Mouse (Mus musculus) lung, adult 2 months (tissue): Measurements from ENCODE around the gene Rxfp4.
A peak's percentile ranks its signal among the peaks of the same experiment; 100 is the strongest.

Experiments
- CTCF ChIP-seq: fragments of 200-500 bp; IDR thresholded peaks from 2 replicates; pipeline ENCODE4 v1.5.1; 2011; ENCODE audit warnings: mild to moderate bottlenecking, low read length, control low read depth; ENCODE audit not compliant: insufficient read depth
- POLR2A ChIP-seq: fragments of 200-500 bp; IDR thresholded peaks from 2 replicates; pipeline ENCODE4 v1.6.1; 2011; ENCODE audit warnings: low read depth, mild to moderate bottlenecking, control low read depth, low read length, borderline replicate concordance; ENCODE audit errors: extremely low read depth

GRCm38 (mm10) chr3:88622113-88622940, 30.6 kb downstream of the Rxfp4 start:
- TF ChIP-seq CTCF (no peak), POLR2A (peak; percentile 83; the same call in 1 of the 2 replicates)
